Mouse (Mus musculus): Measurements from ENCODE around the gene Ppp1r3e. TPM values are rescaled to one million over a fixed set of nuclear protein-coding genes. Genes with fewer than 3 reads are reported as not detected.

The Ppp1r3e gene
- 1 to 10 TPM in 1 of 2 experiments, under 1 TPM in 1; 0.54 to 1.5 TPM for polyA plus RNA-seq (2017; shearing (Covaris generic))

DNA sequence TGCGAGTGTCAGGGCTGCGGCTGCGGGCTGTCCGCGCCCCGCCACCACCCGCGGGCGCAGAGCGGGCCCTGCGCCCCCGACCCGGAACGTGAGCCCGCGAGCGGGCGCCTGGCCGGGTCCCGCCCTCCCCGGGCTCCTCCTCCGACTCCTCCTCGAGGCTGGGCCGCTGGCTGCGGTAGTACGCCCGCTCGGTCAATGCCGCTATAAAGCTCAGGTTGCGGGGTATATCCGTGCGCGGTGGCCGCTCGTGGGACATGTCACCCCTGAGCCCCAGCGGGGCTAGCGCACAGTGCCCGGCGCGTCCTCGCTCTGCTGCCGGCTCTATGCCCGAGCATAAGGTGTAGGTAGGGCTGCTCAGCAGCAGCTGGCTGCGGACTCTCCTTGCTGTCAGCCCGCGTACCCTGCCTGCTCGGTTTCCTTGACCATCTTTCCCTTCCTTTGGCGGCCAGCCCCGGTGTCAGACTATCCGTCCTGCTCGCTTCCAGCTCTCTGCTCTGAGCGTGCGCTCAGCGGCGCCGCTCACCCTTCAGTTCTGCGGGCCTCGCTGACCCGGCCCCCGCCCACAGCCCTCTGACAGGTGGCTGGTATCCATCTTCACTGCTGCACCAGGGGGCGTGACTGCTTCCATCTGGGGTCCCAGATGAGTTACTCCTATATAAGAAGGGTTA lies at the start of gene Ppp1r3e:
Gene Ppp1r3e, minus strand, starts transcription at position 503 of the 668 bp plus-strand sequence.

DNA sequence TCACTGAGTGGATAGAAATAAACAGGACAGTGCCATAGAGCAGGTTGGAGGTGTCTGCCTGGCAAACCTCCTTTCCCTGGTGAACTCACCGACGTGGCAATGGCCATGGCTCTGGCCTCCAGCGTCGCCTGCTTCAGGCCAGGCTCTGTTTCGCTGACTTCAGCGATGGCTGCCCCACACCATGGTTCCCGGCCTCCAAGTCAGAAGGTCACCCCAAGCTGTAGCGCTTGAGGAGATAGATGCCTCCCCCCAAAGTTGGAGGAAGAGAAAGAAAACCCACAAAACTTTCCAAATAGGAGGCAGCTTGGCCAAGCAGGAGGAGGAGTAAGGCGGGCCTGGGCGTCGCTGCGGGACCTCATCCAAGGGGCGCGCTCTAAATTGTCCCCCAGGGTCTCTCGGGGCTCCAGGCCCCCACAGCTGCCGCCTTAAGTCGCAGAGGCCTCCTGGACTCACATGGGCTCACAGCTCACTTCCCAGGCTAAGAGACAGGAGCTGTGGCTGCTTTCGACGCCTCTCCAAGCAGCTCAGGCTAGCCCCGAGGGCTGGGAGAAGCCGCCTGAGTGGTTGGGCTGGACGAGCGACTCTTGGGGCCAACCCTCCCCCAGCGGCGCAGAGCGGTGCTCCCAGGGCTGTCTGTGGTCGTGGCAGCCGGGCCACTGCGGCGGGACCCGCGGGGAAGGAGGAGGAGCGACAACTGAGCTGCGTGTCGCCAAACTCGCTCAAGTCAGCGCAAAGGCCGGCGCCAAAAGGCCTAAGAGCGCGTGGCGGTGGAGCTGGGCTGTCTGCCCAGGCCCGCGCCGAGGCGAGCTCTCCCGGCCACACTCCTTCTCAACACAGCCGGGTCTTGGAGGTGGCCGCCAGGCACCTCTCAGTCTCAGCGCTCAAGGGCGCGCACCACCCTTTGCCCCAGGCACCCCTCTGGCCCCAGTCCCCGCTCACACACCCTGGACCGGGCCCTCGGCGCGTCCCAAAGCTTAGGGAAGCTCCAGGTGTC lies 48.3 kb upstream of the Ppp1r3e start, which contains the start of gene Efs:
Gene Efs, minus strand, starts transcription at position 778 of the 994 bp plus-strand sequence.

DNA sequence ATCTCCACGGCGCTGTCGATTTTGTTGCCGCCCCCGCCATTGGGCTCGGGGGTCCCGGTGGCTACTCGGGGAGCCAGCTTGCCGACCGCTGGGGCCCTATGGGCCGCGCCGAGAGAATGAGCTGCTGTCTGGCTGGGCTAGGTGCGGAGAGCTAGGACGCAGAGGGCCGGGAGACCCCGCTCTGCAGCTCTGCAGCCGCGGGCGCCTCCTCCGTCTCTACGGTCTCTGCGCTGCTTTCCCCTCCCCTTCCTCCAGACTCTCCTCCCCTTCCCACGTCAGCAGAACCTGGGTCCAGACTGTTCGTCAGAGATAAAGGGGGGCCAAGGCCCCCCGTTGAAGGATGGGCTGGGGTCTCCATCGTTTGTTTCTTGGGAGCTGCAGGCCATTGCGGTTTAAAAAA lies 35.5 kb upstream of the Ppp1r3e start, which contains the start of gene Slc22a17:
Gene Slc22a17, minus strand, starts transcription at position 247 of the 400 bp plus-strand sequence.

DNA sequence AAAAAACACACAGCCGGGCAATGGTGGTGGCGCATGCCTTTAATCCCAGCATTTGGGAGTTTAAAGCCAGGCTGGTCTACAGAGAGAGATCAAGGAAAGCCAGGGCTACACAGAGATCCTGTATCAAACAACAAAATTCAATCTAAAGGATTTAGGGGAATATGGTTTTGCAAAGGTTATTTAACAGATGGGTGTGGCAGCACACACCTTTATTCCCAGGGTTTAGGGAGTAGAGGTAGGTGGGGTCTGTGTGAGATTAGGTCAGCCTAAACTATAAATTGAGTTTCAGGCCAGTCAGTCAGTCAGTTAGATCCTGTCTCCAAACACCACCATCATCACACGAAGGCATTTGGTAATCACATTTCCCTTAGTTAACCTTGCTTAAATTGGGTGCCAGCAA lies 14.8 kb upstream of the Ppp1r3e start, which contains the start of gene Pabpn1:
Gene Pabpn1, plus strand, starts transcription at position 301 of the 400 bp plus-strand sequence.

DNA sequence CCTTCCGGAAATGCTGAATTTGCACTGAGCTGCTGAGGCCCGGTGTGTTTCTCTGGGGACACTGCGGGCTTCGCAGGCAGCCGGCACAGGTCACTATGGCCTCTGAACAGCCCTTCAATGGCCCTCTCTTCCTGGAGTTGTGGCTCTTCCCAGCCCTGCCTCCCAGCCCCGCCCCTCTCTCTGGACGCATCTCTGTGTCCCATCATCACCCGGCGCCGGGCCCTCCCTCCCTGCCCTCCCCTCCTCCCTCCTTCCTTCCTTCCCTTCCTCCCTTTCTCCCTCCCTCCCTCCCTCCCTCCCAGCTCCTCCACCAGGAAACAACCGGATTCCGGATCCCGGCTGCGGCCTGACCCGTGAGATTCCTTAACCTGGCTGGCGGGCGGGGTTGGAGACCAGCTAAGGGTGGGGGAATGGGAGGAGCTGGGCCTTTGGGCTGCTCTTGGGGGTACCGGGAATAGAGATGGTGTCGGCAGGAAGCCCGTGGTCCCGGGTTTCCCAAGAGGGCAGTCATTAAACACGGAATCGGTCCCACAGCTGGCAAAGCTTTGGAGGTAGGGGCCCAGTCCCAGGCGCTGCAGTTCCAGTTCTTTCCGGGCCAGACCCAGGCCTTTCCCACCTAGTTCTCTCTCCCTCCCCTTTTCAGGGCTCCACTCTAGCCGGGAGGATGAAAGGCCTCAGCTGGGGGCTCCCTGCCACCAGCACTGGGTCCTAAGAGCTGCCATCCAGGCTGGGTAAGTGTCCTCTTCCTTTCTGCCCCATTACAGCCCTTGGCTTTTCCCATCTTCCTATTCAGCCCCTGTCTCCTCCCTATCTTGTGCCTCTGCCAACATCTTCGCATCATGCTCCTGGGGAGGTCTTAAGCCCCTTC lies 6.0 kb upstream of the Ppp1r3e start, which contains the start of the genes Bcl2l2 and Gm20521:
Gene Bcl2l2, plus strand, starts transcription at position 224 of the 868 bp plus-strand sequence.
Gene Gm20521, plus strand, starts transcription at position 288 of the 868 bp plus-strand sequence.

DNA sequence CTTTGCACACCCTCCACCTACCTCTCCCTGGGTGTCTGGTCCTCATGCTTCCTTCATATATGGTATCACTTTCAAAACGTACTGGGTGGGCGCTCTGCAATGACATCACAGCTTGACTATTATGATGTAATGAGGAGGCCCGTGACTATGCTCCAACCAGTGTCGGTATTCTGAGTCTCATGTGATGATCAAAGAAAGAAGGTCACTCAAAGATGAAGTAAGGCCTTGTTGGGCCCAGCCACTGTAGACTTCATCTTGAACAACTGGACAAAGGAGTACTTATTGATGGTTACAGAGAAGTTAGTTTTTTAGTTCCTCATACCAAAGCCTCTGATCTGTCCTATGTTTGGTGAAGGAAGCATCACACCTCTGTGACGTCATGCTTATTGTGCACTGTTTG lies 6.5 kb downstream of the Ppp1r3e start, which contains the start of gene Homez:
Gene Homez, minus strand, starts transcription at position 101 of the 400 bp plus-strand sequence.

Other genes starting within 250 kb of the Ppp1r3e start
- gene Gm17606, start 236.6 kb downstream of the Ppp1r3e start, polyA plus RNA-seq (2017; shearing (Covaris generic)): not detected
- gene Cdh24, start 236.2 kb downstream of the Ppp1r3e start, polyA plus RNA-seq (2017; shearing (Covaris generic)): 1 to 10 TPM; 1.4 to 4.0 TPM
- gene 1700123O20Rik, start 191.3 kb downstream of the Ppp1r3e start, polyA plus RNA-seq (2017; shearing (Covaris generic)): 10 to 100 TPM; 78.0 to 83.7 TPM
- gene Acin1, start 190.6 kb downstream of the Ppp1r3e start, polyA plus RNA-seq (2017; shearing (Covaris generic)): 100 to 1,000 TPM in 1 of 2 experiments, 10 to 100 TPM in 1; 92.0 to 116 TPM
- gene Gm29776, start 178.7 kb downstream of the Ppp1r3e start, polyA plus RNA-seq (2017; shearing (Covaris generic)): under 1 TPM; 0.08 to 0.17 TPM
- under 1 TPM in 1 of 2 experiments, not detected in 1; 0.79 TPM for gene Cebpe, start 165.4 kb downstream of the Ppp1r3e start, polyA plus RNA-seq (2017; shearing (Covaris generic))
- under 1 TPM; 0.27 to 0.98 TPM for gene Slc7a8, start 95.6 kb downstream of the Ppp1r3e start, polyA plus RNA-seq (2017; shearing (Covaris generic))
- gene Rnf212b, start 63.4 kb downstream of the Ppp1r3e start, polyA plus RNA-seq (2017; shearing (Covaris generic)): under 1 TPM in 1 of 2 experiments, not detected in 1; 0.28 TPM
- 10 to 100 TPM; 14.3 to 15.8 TPM for gene Homez, start 6.6 kb downstream of the Ppp1r3e start, polyA plus RNA-seq (2017; shearing (Covaris generic))
- under 1 TPM; 0.20 to 0.21 TPM for gene Bcl2l2, start 5.8 kb upstream of the Ppp1r3e start, polyA plus RNA-seq (2017; shearing (Covaris generic))
- gene Gm20521, start 5.9 kb upstream of the Ppp1r3e start, polyA plus RNA-seq (2017; shearing (Covaris generic)): under 1 TPM in 1 of 2 experiments, not detected in 1; 0.30 TPM
- gene Pabpn1, start 14.9 kb upstream of the Ppp1r3e start, polyA plus RNA-seq (2017; shearing (Covaris generic)): 100 to 1,000 TPM; 180 to 240 TPM
- gene Slc22a17, start 35.6 kb upstream of the Ppp1r3e start, polyA plus RNA-seq (2017; shearing (Covaris generic)): 1 to 10 TPM; 3.1 to 7.2 TPM
- not detected for gene Efs, start 48.6 kb upstream of the Ppp1r3e start, polyA plus RNA-seq (2017; shearing (Covaris generic))
- gene Il25, start 55.1 kb upstream of the Ppp1r3e start, polyA plus RNA-seq (2017; shearing (Covaris generic)): not detected
- under 1 TPM in 1 of 2 experiments, not detected in 1; 0.43 TPM for gene Cmtm5, start 58.7 kb upstream of the Ppp1r3e start, polyA plus RNA-seq (2017; shearing (Covaris generic))
- under 1 TPM in 1 of 2 experiments, not detected in 1; 0.05 TPM for gene Myh6, start 89.4 kb upstream of the Ppp1r3e start, polyA plus RNA-seq (2017; shearing (Covaris generic))
- not detected for gene Gm17428, start 99.4 kb upstream of the Ppp1r3e start, polyA plus RNA-seq (2017; shearing (Covaris generic))
- gene Myh7, start 117.1 kb upstream of the Ppp1r3e start, polyA plus RNA-seq (2017; shearing (Covaris generic)): under 1 TPM in 1 of 2 experiments, not detected in 1; 0.11 TPM
- 100 to 1,000 TPM; 108 to 134 TPM for gene Ngdn, start 137.9 kb upstream of the Ppp1r3e start, polyA plus RNA-seq (2017; shearing (Covaris generic))
- gene Zfhx2, start 214.8 kb upstream of the Ppp1r3e start, polyA plus RNA-seq (2017; shearing (Covaris generic)): 1 to 10 TPM; 4.6 to 6.7 TPM
- 10 to 100 TPM in 1 of 2 experiments, 1 to 10 TPM in 1; 7.3 to 14.3 TPM for gene Thtpa, start 217.2 kb upstream of the Ppp1r3e start, polyA plus RNA-seq (2017; shearing (Covaris generic))
- gene Ap1g2, start 229.0 kb upstream of the Ppp1r3e start, polyA plus RNA-seq (2017; shearing (Covaris generic)): 100 to 1,000 TPM; 102 to 150 TPM
- under 1 TPM in 1 of 2 experiments, not detected in 1; 0.32 TPM for gene Jph4, start 239.4 kb upstream of the Ppp1r3e start, polyA plus RNA-seq (2017; shearing (Covaris generic))